Mouse (Mus musculus): ENCODE results near the gene Ifnl3. TPM values are rescaled to one million over a fixed set of nuclear protein-coding genes. Genes with fewer than 3 reads are reported as not detected.
A peak's percentile ranks its signal among the peaks of the same experiment; 100 is the strongest.

The Ifnl3 gene
- total RNA-seq, 1 experiment: not detected

- Histone ChIP-seq H3K4me3 (ENCODE audit: insufficient read depth in 1 of 2, low read depth in 1 of 2, low read length in 2 of 2, poor library complexity in 1 of 2, severe bottlenecking in 1 of 2) (no peak overlapping the region), H3K4me1 (ENCODE audit: control insufficient read depth in 2 of 2, insufficient read depth in 2 of 2, low read length in 2 of 2, poor library complexity in 1 of 2) (peaks cover 10 to 36% of the 10 kb centered on the region in 2 experiments), H3K36me3 (ENCODE audit: control insufficient read depth, insufficient read depth, low read length, poor library complexity, severe bottlenecking) (peaks cover 34% of the 10 kb centered on the region), H3K27ac (ENCODE audit: insufficient read depth, low read depth, low read length, poor library complexity, severe bottlenecking) (0 out of 2 replicates have a peak overlapping the region, but pooled peaks have one; percentile 26), H3K9ac (ENCODE audit: insufficient read depth, low read depth, low read length, poor library complexity, severe bottlenecking) (no peak overlapping the region), H3K9me3 (ENCODE audit: control insufficient read depth, insufficient read depth, low read depth, low read length) (no peaks in the 10 kb centered on the region)
- DNase-seq (ENCODE audit: low read depth, low spot score): no peak
- in situ Hi-C loops (cut with MboI; ENCODE audit: low sequenced_read_pairs in 2 of 2, unreplicated experiment in 2 of 2): no loop called here
- TF ChIP-seq ZNF384 (IDR thresholded peaks at IDR 0.05; ENCODE audit: low read depth, low read length): no peak
- TF ChIP-seq CHD2 (IDR thresholded peaks at IDR 0.05; ENCODE audit: low read depth, low read length): no peak
- no peak for TF ChIP-seq HCFC1 (IDR thresholded peaks at IDR 0.05; ENCODE audit: borderline replicate concordance, insufficient read depth, low read length)
- no peak for TF ChIP-seq MAFK (IDR thresholded peaks at IDR 0.05; ENCODE audit: insufficient read depth, low read depth, low read length)
- no peak for TF ChIP-seq ZC3H11A (IDR thresholded peaks at IDR 0.05; ENCODE audit: borderline replicate concordance, low read depth, low read length)
These were observed 35.1 kb downstream of the Ifnl3 start for GRCm38 (mm10) chr7:28557708-28558107.

GRCm38 (mm10) chr7:28558486-28558885, 35.9 kb downstream of the Ifnl3 start:
- in situ Hi-C loops (cut with MboI; ENCODE audit: low sequenced_read_pairs in 2 of 2, unreplicated experiment in 2 of 2): no loop called here
- Histone ChIP-seq H3K27ac (ENCODE audit: insufficient read depth, low read depth, low read length, poor library complexity, severe bottlenecking) (no peak overlapping the region), H3K36me3 (ENCODE audit: control insufficient read depth, insufficient read depth, low read length, poor library complexity, severe bottlenecking) (peaks cover 41% of the 10 kb centered on the region), H3K9ac (ENCODE audit: insufficient read depth, low read depth, low read length, poor library complexity, severe bottlenecking) (no peak overlapping the region), H3K4me3 (ENCODE audit: insufficient read depth in 1 of 2, low read depth in 1 of 2, low read length in 2 of 2, poor library complexity in 1 of 2, severe bottlenecking in 1 of 2) (no peak overlapping the region), H3K9me3 (ENCODE audit: control insufficient read depth, insufficient read depth, low read depth, low read length) (no peaks in the 10 kb centered on the region), H3K4me1 (ENCODE audit: control insufficient read depth in 2 of 2, insufficient read depth in 2 of 2, low read length in 2 of 2, poor library complexity in 1 of 2) (peaks cover 10 to 36% of the 10 kb centered on the region in 2 experiments)
- TF ChIP-seq ZC3H11A (IDR thresholded peaks at IDR 0.05; ENCODE audit: borderline replicate concordance, low read depth, low read length): no peak
- TF ChIP-seq MAFK (IDR thresholded peaks at IDR 0.05; ENCODE audit: insufficient read depth, low read depth, low read length): no peak
- TF ChIP-seq ZNF384 (IDR thresholded peaks at IDR 0.05; ENCODE audit: low read depth, low read length): no peak
- no peak for TF ChIP-seq HCFC1 (IDR thresholded peaks at IDR 0.05; ENCODE audit: borderline replicate concordance, insufficient read depth, low read length)
- TF ChIP-seq CHD2 (IDR thresholded peaks at IDR 0.05; ENCODE audit: low read depth, low read length): no peak
- no peak for DNase-seq (ENCODE audit: low read depth, low spot score)

GRCm38 (mm10) chr7:28560856-28561255, 38.2 kb downstream of the Ifnl3 start:
- H3K36me3 ChIP-seq (ENCODE audit: control insufficient read depth, insufficient read depth, low read length, poor library complexity, severe bottlenecking): peaks cover 58% of the 10 kb centered on the region
- H3K9ac ChIP-seq (ENCODE audit: insufficient read depth, low read depth, low read length, poor library complexity, severe bottlenecking): no peak overlapping the region
- DNase-seq (ENCODE audit: low read depth, low spot score): no peak
- in situ Hi-C loops (cut with MboI; ENCODE audit: low sequenced_read_pairs in 2 of 2, unreplicated experiment in 2 of 2): no loop called here
- no peak overlapping the region for H3K4me3 ChIP-seq (ENCODE audit: insufficient read depth in 1 of 2, low read depth in 1 of 2, low read length in 2 of 2, poor library complexity in 1 of 2, severe bottlenecking in 1 of 2)
- TF ChIP-seq HCFC1 (IDR thresholded peaks at IDR 0.05; ENCODE audit: borderline replicate concordance, insufficient read depth, low read length) (no peak), ZC3H11A (IDR thresholded peaks at IDR 0.05; ENCODE audit: borderline replicate concordance, low read depth, low read length) (no peak), MAFK (IDR thresholded peaks at IDR 0.05; ENCODE audit: insufficient read depth, low read depth, low read length) (no peak)
- no peak overlapping the region for H3K27ac ChIP-seq (ENCODE audit: insufficient read depth, low read depth, low read length, poor library complexity, severe bottlenecking)
- peaks cover 10 to 32% of the 10 kb centered on the region in 2 experiments for H3K4me1 ChIP-seq (ENCODE audit: control insufficient read depth in 2 of 2, insufficient read depth in 2 of 2, low read length in 2 of 2, poor library complexity in 1 of 2)
- H3K9me3 ChIP-seq (ENCODE audit: control insufficient read depth, insufficient read depth, low read depth, low read length): no peaks in the 10 kb centered on the region

DNA sequence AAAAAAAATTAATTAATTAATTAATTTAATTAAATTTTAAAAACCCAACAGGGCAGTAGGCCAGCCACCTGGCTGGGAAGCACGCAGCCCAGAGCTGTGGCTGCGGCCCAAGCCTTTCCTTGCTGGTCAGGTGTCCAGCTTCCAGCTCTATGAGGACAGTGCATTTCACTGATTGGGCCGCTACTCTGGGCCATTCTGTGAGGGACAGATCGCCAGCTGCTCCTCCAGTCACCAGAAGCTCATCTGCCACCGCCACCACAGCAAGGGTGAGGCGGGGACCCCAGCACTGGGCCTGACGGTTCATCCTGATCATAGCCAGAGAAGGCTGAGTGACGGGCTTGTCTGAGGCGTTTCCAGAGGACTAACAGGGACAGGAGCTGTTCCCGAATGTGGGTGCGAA, 39.3 kb downstream of the Ifnl3 start:
- no peak for TF ChIP-seq HCFC1 (IDR thresholded peaks at IDR 0.05; ENCODE audit: borderline replicate concordance, insufficient read depth, low read length)
- no peak for TF ChIP-seq CHD2 (IDR thresholded peaks at IDR 0.05; ENCODE audit: low read depth, low read length)
- no peak for TF ChIP-seq MAFK (IDR thresholded peaks at IDR 0.05; ENCODE audit: insufficient read depth, low read depth, low read length)
- no peak for TF ChIP-seq ZC3H11A (IDR thresholded peaks at IDR 0.05; ENCODE audit: borderline replicate concordance, low read depth, low read length)
- no peak for TF ChIP-seq ZNF384 (IDR thresholded peaks at IDR 0.05; ENCODE audit: low read depth, low read length)
- Histone ChIP-seq H3K9me3 (ENCODE audit: control insufficient read depth, insufficient read depth, low read depth, low read length) (no peaks in the 10 kb centered on the region), H3K4me1 (ENCODE audit: control insufficient read depth in 2 of 2, insufficient read depth in 2 of 2, low read length in 2 of 2, poor library complexity in 1 of 2) (peaks cover 8 to 22% of the 10 kb centered on the region in 2 experiments; a peak in 3 of 4 replicates), H3K4me3 (ENCODE audit: insufficient read depth in 1 of 2, low read depth in 1 of 2, low read length in 2 of 2, poor library complexity in 1 of 2, severe bottlenecking in 1 of 2) (no peak overlapping the region), H3K27ac (ENCODE audit: insufficient read depth, low read depth, low read length, poor library complexity, severe bottlenecking) (no peak overlapping the region), H3K9ac (ENCODE audit: insufficient read depth, low read depth, low read length, poor library complexity, severe bottlenecking) (no peak overlapping the region), H3K36me3 (ENCODE audit: control insufficient read depth, insufficient read depth, low read length, poor library complexity, severe bottlenecking) (peaks cover 67% of the 10 kb centered on the region)
- in situ Hi-C loops (cut with MboI; ENCODE audit: low sequenced_read_pairs in 2 of 2, unreplicated experiment in 2 of 2): no loop called here
- DNase-seq (ENCODE audit: low read depth, low spot score): no peak

- Histone ChIP-seq H3K27ac (ENCODE audit: insufficient read depth, low read depth, low read length, poor library complexity, severe bottlenecking) (no peak overlapping the region), H3K4me1 (ENCODE audit: control insufficient read depth in 2 of 2, insufficient read depth in 2 of 2, low read length in 2 of 2, poor library complexity in 1 of 2) (peaks cover 5 to 19% of the 10 kb centered on the region in 2 experiments; a peak in 3 of 4 replicates), H3K36me3 (ENCODE audit: control insufficient read depth, insufficient read depth, low read length, poor library complexity, severe bottlenecking) (peaks cover 71% of the 10 kb centered on the region), H3K4me3 (ENCODE audit: insufficient read depth in 1 of 2, low read depth in 1 of 2, low read length in 2 of 2, poor library complexity in 1 of 2, severe bottlenecking in 1 of 2) (no peak overlapping the region), H3K9me3 (ENCODE audit: control insufficient read depth, insufficient read depth, low read depth, low read length) (no peaks in the 10 kb centered on the region), H3K9ac (ENCODE audit: insufficient read depth, low read depth, low read length, poor library complexity, severe bottlenecking) (no peak overlapping the region)
- in situ Hi-C loops (cut with MboI; ENCODE audit: low sequenced_read_pairs in 2 of 2, unreplicated experiment in 2 of 2): no loop called here
- DNase-seq (ENCODE audit: low read depth, low spot score): no peak
- TF ChIP-seq ZNF384 (IDR thresholded peaks at IDR 0.05; ENCODE audit: low read depth, low read length) (no peak), HCFC1 (IDR thresholded peaks at IDR 0.05; ENCODE audit: borderline replicate concordance, insufficient read depth, low read length) (no peak), ZC3H11A (IDR thresholded peaks at IDR 0.05; ENCODE audit: borderline replicate concordance, low read depth, low read length) (no peak), MAFK (IDR thresholded peaks at IDR 0.05; ENCODE audit: insufficient read depth, low read depth, low read length) (no peak), CHD2 (IDR thresholded peaks at IDR 0.05; ENCODE audit: low read depth, low read length) (no peak)
These were observed 39.7 kb downstream of the Ifnl3 start for GRCm38 (mm10) chr7:28562371-28562770.

All from ES-E14 (cell line).